Mouse (Mus musculus) hematopoietic multipotent progenitor cell, adult 10-12 weeks (in vitro differentiated cells): ENCODE results near the gene Slc30a5. TPM values are rescaled to one million over a fixed set of nuclear protein-coding genes. Genes with fewer than 3 reads are reported as not detected.

Experiments used
- polyA plus RNA-seq: library from polyadenylated mRNA; stranded (reverse); fragments of >175 nt; gene quantifications from 2 replicates; pipeline ENCODE4 v1.2.3, GENCODE M21; 2012; ENCODE audit warnings: low replicate concordance

Slc30a5 gene
- polyA plus RNA-seq: 8.8 and 12.0 TPM in 2 replicates

GRCm38 (mm10) chr13:100832741-100833639 lies at the start of gene Slc30a5:
Slc30a5 (minus strand) TSS chr13:100833427.

GRCm38 (mm10) chr13:100786414-100786867 lies 46.8 kb downstream of the Slc30a5 start, which contains the start of gene Ccnb1:
Ccnb1 (minus strand) TSS chr13:100786570.

DNA sequence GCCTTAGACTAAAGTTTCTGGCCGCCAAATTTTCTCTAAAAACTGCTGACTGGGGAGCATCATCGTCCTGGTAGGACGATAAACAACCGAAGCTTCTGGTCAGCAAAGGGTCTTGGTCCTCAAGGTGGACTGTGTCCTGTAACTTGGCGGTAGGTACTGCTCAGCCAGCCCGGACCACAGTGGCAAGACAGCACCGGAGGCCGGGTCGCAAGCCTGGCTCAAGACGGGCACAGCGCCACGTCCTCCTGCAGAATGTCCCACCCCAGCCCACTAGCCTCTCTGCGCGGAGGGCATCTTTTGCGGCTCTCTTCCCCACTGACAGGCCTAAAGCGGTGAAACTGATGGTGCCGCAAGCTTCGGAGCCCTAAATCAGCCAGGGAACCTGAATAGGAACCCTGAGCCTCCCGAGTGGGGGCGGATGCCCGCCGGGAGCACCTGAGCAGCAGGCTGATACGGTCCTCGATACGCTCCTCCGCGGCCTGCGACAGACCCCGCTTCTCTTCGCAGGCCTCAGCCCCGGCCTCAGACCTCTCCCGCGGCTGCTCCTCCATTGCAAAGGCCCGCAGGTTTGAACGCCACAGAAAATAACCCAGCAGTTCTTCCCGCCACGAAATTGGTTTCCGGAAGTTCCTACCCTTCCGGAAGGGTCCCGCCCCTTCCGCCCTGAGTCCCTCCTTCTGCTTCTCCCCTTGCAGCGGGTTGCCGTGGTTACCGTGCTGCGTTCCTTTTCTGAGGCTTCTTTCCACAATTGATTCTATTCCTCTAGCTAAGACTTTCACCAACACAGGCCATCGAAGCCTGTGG lies 57.8 kb downstream of the Slc30a5 start, which contains the start of gene Cenph:
Gene Cenph, minus strand, starts transcription at position 648 of the 804 bp plus-strand sequence.

Other genes with a start within 250 kb of the Slc30a5 start
- 1.1 and 1.3 TPM in 2 replicates for gene Marveld2, start 216.5 kb downstream of the Slc30a5 start, polyA plus RNA-seq
- 8.0 and 12.1 TPM in 2 replicates for gene Ak6, start 182.4 kb downstream of the Slc30a5 start, polyA plus RNA-seq
- 10.4 and 14.8 TPM in 2 replicates for gene Rad17, start 182.4 kb downstream of the Slc30a5 start, polyA plus RNA-seq
- 1.7 and 6.5 TPM in 2 replicates for gene Taf9, start 181.8 kb downstream of the Slc30a5 start, polyA plus RNA-seq
- gene Ccdc125, start 163.7 kb downstream of the Slc30a5 start, polyA plus RNA-seq: 3.4 and 4.8 TPM in 2 replicates
- gene Cdk7, start 102.5 kb downstream of the Slc30a5 start, polyA plus RNA-seq: 1.9 and 12.8 TPM in 2 replicates
- 26.3 and 55.7 TPM in 2 replicates for gene Mrps36, start 88.8 kb downstream of the Slc30a5 start, polyA plus RNA-seq
- 1.5 and 6.5 TPM in 2 replicates for gene Cenph, start 57.5 kb downstream of the Slc30a5 start, polyA plus RNA-seq
- 0.07 and 1.4 TPM in 2 replicates for gene Ccnb1, start 46.9 kb downstream of the Slc30a5 start, polyA plus RNA-seq